Mouse (Mus musculus) stomach, embryonic 15.5 days (tissue): ENCODE data around the gene Nradd. TPM values are rescaled to one million over a fixed set of nuclear protein-coding genes. Genes with fewer than 3 reads are reported as not detected.

ENCODE experiments used
- microRNA-seq: library from miRNA; unstranded; fragments of <30 nt; microRNA quantifications from one replicate; pipeline ENCODE4, GENCODE M21; 2016
- polyA plus RNA-seq: library from polyadenylated mRNA; unstranded; fragments of >200 nt; fragmentation: Nextera tagmentation; extraction: Ambion mirVana; gene quantifications from 2 replicates; pipeline ENCODE4 v1.2.1, GENCODE M21; 2015

The Nradd gene
- polyA plus RNA-seq, 1 experiment from 2014 or later, result 28.5 TPM

Small RNAs within 50 kb of the gene (microRNA-seq; reads per million reads assigned to microRNA genes)
- gene Mir8107, result not detected

Other genes starting within 250 kb of the Nradd start
- gene Ptpn23, start 216.2 kb downstream of the Nradd start, polyA plus RNA-seq, result 16.4 and 17.2 TPM in 2 replicates
- gene Ngp, start 204.7 kb downstream of the Nradd start, polyA plus RNA-seq, result 62.1 and 64.5 TPM in 2 replicates
- gene Klhl18, start 147.8 kb downstream of the Nradd start, polyA plus RNA-seq, result 7.4 and 7.7 TPM in 2 replicates
- 0.95 and 1.1 TPM in 2 replicates for gene Kif9, start 147.5 kb downstream of the Nradd start, polyA plus RNA-seq
- gene Setd2, start 91.9 kb downstream of the Nradd start, polyA plus RNA-seq, result 31.1 and 31.9 TPM in 2 replicates
- 6.2 and 6.9 TPM in 2 replicates for gene Nbeal2, start 29.7 kb upstream of the Nradd start, polyA plus RNA-seq
- gene Ccdc12, start 32.1 kb upstream of the Nradd start, polyA plus RNA-seq, result 146 and 160 TPM in 2 replicates
- 2.6 and 2.7 TPM in 2 replicates for gene Myl3, start 117.4 kb upstream of the Nradd start, polyA plus RNA-seq
- 23.9 and 24.3 TPM in 2 replicates for gene Pth1r, start 122.7 kb upstream of the Nradd start, polyA plus RNA-seq
- not detected in 2 replicates for gene Prss42, start 173.7 kb upstream of the Nradd start, polyA plus RNA-seq
- not detected in 2 replicates for gene Prss44, start 189.5 kb upstream of the Nradd start, polyA plus RNA-seq
- gene Prss43, start 202.2 kb upstream of the Nradd start, polyA plus RNA-seq, result not detected in 2 replicates
- gene Prss45, start 210.1 kb upstream of the Nradd start, polyA plus RNA-seq, result not detected in 2 replicates
- gene Prss46, start 220.1 kb upstream of the Nradd start, polyA plus RNA-seq, result not detected in 2 replicates
- gene Prss50, start 233.5 kb upstream of the Nradd start, polyA plus RNA-seq, result 0.98 and 1.5 TPM in 2 replicates